Mouse (Mus musculus) thymus, postnatal 14 days (tissue): ENCODE results near the gene Galnt15.
A peak's percentile ranks its signal among the peaks of the same experiment; 100 is the strongest.

Source experiments
- DNase-seq: peaks from one replicate; pipeline ENCODE4 v3.0.0; 2021

The Galnt15 gene

DNA sequence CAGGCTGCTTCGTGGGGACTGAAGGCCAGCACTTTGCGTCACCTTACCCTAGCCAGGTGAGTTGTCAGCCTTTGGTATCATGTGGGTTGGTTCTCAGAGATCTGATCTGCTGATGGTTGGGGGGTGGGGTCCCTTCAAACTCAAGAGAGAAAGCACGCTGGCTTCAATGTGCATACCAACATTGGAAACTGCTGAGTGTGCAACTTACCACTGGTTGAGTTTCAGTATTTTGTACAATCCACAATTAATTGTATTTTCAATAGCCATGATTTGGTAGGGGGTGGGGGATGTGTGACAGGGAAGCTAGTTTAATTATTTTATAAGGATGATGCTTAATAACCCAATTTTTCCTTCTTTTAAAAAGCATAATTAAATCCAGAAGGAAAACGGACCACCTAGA is 62.9 kb downstream of the Galnt15 start:
- no peak for DNase-seq

- DNase-seq, result no peak
Measured at GRCm38 (mm10) chr14:32093018-32093417, 64.2 kb downstream of the Galnt15 start.

DNA sequence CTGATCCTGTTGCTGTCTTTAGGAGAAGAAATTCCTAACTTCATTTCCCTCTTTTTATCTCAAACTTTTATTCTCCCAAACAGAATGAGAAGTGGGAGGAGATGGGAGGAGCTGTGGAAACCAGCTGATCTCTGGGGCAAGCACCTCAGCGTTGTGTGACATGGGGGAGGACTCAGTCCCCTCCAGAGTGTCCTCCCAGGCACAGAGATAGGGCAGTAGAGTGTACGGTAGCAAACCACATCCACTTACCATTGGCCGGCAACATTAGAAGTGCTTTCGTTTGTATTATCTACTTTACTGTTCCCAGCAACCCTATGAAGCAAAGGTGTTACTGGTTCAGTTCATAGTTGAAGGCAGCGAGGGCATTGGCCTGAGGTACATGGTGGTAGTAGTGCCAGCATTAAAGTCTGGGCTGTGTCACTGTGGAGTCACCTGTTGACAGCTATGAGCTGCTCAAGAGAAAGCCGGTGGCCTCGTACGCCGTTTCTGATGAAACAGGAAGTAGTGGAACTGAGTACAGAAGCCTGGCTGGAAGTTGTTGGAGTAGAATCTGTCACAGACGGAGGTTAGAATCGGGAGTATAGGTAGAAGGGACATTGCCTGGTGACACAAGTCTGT is 64.8 kb downstream of the Galnt15 start:
- DNase-seq, result peak; percentile 14

DNA sequence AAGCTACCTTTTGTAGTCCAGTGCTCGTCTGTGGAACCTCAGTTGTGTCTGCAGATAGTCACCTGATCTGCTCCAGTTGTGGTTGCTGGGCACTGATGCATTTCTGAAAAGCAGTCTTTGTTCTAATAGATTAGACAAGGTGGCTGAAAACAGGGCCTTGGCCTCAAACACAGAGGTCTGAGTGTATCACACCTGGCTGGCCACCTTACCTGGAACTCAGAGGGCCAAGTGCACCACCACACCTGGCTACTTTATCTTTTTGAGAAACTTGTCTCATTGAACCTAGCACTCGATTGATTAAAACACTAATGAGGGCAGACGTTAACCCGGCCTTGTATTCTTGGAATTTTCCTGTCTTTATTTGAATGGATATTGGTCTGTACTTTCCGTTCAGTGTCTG is 66.9 kb downstream of the Galnt15 start:
- no peak for DNase-seq

- DNase-seq, result no peak
Measured at GRCm38 (mm10) chr14:32096740-32097139, 68.0 kb downstream of the Galnt15 start.

DNA sequence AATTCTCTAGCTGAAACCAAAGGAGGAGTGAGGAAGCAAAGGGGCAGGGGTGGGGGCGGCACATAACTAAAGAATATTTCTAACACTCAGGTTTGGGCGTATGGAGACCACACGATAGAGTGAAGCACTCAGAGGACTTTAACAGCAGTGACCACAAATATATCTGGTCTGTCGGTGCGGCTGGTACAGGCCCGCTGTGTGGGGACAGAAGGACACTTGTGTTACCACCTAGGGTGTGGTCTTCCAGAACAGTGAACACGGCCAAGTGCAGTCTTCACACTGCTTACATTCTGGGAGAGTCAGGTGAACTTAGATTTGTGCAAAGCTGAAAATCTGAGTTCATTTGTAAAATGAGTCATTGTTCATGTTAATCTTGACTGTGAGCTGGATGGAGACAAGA is 68.9 kb downstream of the Galnt15 start:
- no peak for DNase-seq

- no peak for DNase-seq
Measured at GRCm38 (mm10) chr14:32098951-32099350, 70.2 kb downstream of the Galnt15 start.

DNA sequence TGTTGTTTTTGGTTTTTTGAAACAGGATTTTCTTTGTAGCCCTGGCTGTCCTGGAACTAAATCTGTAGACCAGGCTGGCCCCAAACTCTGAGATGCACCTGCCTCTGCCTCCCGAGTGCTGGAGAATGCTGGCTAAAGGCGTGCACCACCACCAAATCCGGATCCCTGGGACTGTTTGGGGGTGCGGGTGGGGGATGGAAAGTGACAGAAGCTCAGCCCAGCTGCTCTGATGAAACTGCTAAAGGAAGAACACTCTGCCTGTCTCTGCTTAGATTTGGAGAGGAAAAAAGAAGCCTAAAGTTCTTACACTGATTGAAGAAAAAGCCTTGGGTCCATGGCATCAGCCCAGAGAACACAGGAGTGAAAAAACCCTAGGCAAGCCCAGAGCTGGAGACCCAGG is 74.8 kb downstream of the Galnt15 start:
- no peak for DNase-seq

- DNase-seq, result no peak
Measured at GRCm38 (mm10) chr14:32105663-32106062, 76.9 kb downstream of the Galnt15 start.

DNA sequence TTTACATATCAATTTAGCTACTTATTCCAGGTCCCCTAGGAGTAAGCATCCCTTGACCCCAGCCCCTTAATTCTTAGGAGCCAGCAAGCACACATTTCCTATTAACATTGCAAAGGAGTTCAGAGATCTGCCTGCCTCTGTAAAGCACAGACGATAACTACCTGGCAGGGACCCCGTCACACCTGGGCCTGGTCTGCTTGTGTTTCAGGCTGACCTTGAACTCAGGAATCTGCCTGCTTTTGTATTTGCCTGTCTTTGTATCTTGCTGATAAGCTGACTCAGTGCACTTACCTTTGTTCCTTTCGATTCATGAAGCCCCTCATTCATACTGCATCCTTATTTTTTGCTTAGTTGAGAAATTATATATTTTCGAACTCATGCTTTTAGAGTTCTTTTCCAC is 78.1 kb downstream of the Galnt15 start:
- DNase-seq, result no peak
